Comparison of ENCODE assay signal across 8 mouse cellular contexts in genomic region chr6:83456984-83457810, GRCm38 (mm10). TPM values are rescaled to one million over a fixed set of nuclear protein-coding genes. Genes with fewer than 3 reads are reported as not detected.
A peak's percentile ranks its signal among the peaks of the same experiment; 100 is the strongest.
DNase-seq lines count a peak whose midpoint lies in the region; ATAC-seq and TF ChIP-seq lines count a peak whose summit lies in the region.

No protein-coding gene starts in this region.

- no peaks in the 10 kb centered on the region for H3K9me3 ChIP-seq in erythroblast, embryonic 14.5 days (ENCODE audit: control insufficient read depth, low read length)
- no peaks in the 10 kb centered on the region for H3K9me3 ChIP-seq in hindbrain, embryonic 15.5 days
- no peaks in the 10 kb centered on the region for H3K9me3 ChIP-seq in liver, embryonic 13.5 days (replicated peaks)
- no peaks in the 10 kb centered on the region for H3K9me3 ChIP-seq in neural tube, embryonic 11.5 days (ENCODE audit: control insufficient read depth, low read length)

- no peak for ATAC-seq in erythroblast, adult 5-6 weeks (replicated peaks; ENCODE audit: low FRiP score, poor library complexity, severe bottlenecking)
- peak; percentile 2; the same call in 1 of the 2 replicates for ATAC-seq in hindbrain, embryonic 15.5 days (ENCODE audit: low FRiP score, low read depth)
- peak; percentile 21 for ATAC-seq in liver, embryonic 13.5 days (ENCODE audit: low read depth)
- peak; percentile 31 for ATAC-seq in neural tube, embryonic 11.5 days (ENCODE audit: insufficient read depth, low FRiP score, low TSS enrichment)
- no peak for ATAC-seq in erythroid progenitor cell, adult 5-6 weeks (replicated peaks; ENCODE audit: low FRiP score, poor library complexity, severe bottlenecking)

- no peak for TF ChIP-seq CTCF in bone marrow macrophage, adult 2 months (IDR thresholded peaks at IDR 0.05; ENCODE audit: low read depth, low read length)

- H3K36me3 ChIP-seq in erythroblast, embryonic 14.5 days (ENCODE audit: control insufficient read depth), result peaks cover 2% of the 10 kb centered on the region
- no peaks in the 10 kb centered on the region for H3K36me3 ChIP-seq in hindbrain, embryonic 15.5 days
- H3K36me3 ChIP-seq in liver, embryonic 13.5 days, result 0 out of 2 replicates have a peak, but pooled peaks cover 8% of the 10 kb centered on the region
- H3K36me3 ChIP-seq in neural tube, embryonic 11.5 days (ENCODE audit: control insufficient read depth, insufficient read depth, low read length), result no peaks in the 10 kb centered on the region

- 5% methylated on average over 31 of the region's 33 CpGs for WGBS in hindbrain, embryonic 15.5 days
- 4% methylated on average over 33 of the region's 33 CpGs for WGBS in liver, embryonic 13.5 days (ENCODE audit: insufficient replicate concordance)
- 3% methylated on average over 32 of the region's 33 CpGs for WGBS in neural tube, embryonic 11.5 days

- H3K4me1 ChIP-seq in erythroblast, embryonic 14.5 days (ENCODE audit: control insufficient read depth), result peaks cover 75% of the 10 kb centered on the region
- H3K4me1 ChIP-seq in bone marrow macrophage, adult 2 months (ENCODE audit: control insufficient read depth, insufficient read depth, low read length), result peaks cover 27% of the 10 kb centered on the region
- peaks cover 44% of the 10 kb centered on the region for H3K4me1 ChIP-seq in hindbrain, embryonic 15.5 days (replicated peaks)
- peaks cover 83% of the 10 kb centered on the region for H3K4me1 ChIP-seq in liver, embryonic 13.5 days (replicated peaks)
- H3K4me1 ChIP-seq in neural tube, embryonic 11.5 days (ENCODE audit: control insufficient read depth, insufficient read depth, low read length), result peaks cover 35% of the 10 kb centered on the region

- H3K9ac ChIP-seq in hindbrain, embryonic 15.5 days, result peak overlapping the region; percentile 87
- peak overlapping the region; percentile 87 for H3K9ac ChIP-seq in liver, embryonic 13.5 days
- H3K9ac ChIP-seq in neural tube, embryonic 11.5 days (ENCODE audit: low read length), result peak overlapping the region; percentile 97

- H3K4me3 ChIP-seq in erythroblast, embryonic 14.5 days (replicated peaks), result peak overlapping the region; percentile 68
- peak overlapping the region; percentile 79 for H3K4me3 ChIP-seq in bone marrow macrophage, adult 2 months (ENCODE audit: insufficient read depth, low read length)
- H3K4me3 ChIP-seq in hindbrain, embryonic 15.5 days, result peak overlapping the region; percentile 90
- peak overlapping the region; percentile 74 for H3K4me3 ChIP-seq in liver, embryonic 13.5 days (replicated peaks)
- H3K4me3 ChIP-seq in neural tube, embryonic 11.5 days (ENCODE audit: low read depth, low read length), result peak overlapping the region; percentile 85

- TF ChIP-seq POLR2A in bone marrow macrophage, adult 2 months (IDR thresholded peaks at IDR 0.05; ENCODE audit: borderline replicate concordance, low read depth, low read length), result no peak

- peaks cover 25% of the 10 kb centered on the region for H3K27me3 ChIP-seq in erythroblast, embryonic 14.5 days (ENCODE audit: control insufficient read depth)
- no peaks in the 10 kb centered on the region for H3K27me3 ChIP-seq in hindbrain, embryonic 15.5 days
- H3K27me3 ChIP-seq in liver, embryonic 13.5 days, result peaks cover 16% of the 10 kb centered on the region; the same call in 1 of the 2 replicates
- no peaks in the 10 kb centered on the region for H3K27me3 ChIP-seq in neural tube, embryonic 11.5 days (ENCODE audit: control insufficient read depth, insufficient read depth, low read length)

- peak overlapping the region; percentile 98 for H3K27ac ChIP-seq in bone marrow macrophage, adult 2 months (ENCODE audit: insufficient read depth, low read depth, low read length)
- H3K27ac ChIP-seq in hindbrain, embryonic 15.5 days (replicated peaks), result peak overlapping the region; percentile 92
- H3K27ac ChIP-seq in liver, embryonic 13.5 days, result peak overlapping the region; percentile 83
- H3K27ac ChIP-seq in neural tube, embryonic 11.5 days (ENCODE audit: low read depth, low read length), result peak overlapping the region; percentile 95

- H3K4me2 ChIP-seq in hindbrain, embryonic 15.5 days, result peak overlapping the region; percentile 98
- peak overlapping the region; percentile 98 for H3K4me2 ChIP-seq in liver, embryonic 13.5 days
- peak overlapping the region; percentile 97 for H3K4me2 ChIP-seq in neural tube, embryonic 11.5 days (ENCODE audit: low read depth)

- DNase-seq in liver, embryonic 13.5 days, result no peak
- DNase-seq in neural tube, embryonic 11.5 days (ENCODE audit: low spot score), result no peak
- no peak for DNase-seq in left cerebral cortex, adult 18-20 months (ENCODE audit: low spot score in 2 of 2)

RNA-seq across cellular contexts. Expression of gene Tet3, which starts 1.7 kb away (rescaled TPM):
- polyA plus RNA-seq in erythroblast, embryonic 14.5 days (2012), result 0.73 and 0.77 TPM in 2 replicates
- total RNA-seq in erythroblast, adult 5-6 weeks (2015; ENCODE audit: low replicate concordance), result 29.6 and 35.1 TPM in 2 replicates
- 24.9 and 25.5 TPM in 2 replicates for total RNA-seq in erythroblast, adult 5-6 weeks (2017; ENCODE audit: low replicate concordance)
- 46.8 and 46.9 TPM in 2 replicates for polyA plus RNA-seq in bone marrow macrophage, adult 2 months (2012; ENCODE audit: insufficient read depth, insufficient read length, missing spikeins)
- polyA plus RNA-seq in hindbrain, embryonic 15.5 days (2015; fragmentation: Nextera tagmentation; extraction: Ambion mirVana), result 57.7 and 70.9 TPM in 2 replicates
- 10.4 and 13.3 TPM in 2 replicates for polyA plus RNA-seq in liver, embryonic 13.5 days (2015; fragmentation: Nextera tagmentation; extraction: Ambion mirVana)
- polyA plus RNA-seq in neural tube, embryonic 11.5 days (2014; fragmentation: Nextera tagmentation; extraction: Ambion mirVana), result 47.3 and 48.8 TPM in 2 replicates
- total RNA-seq in erythroid progenitor cell, adult 5-6 weeks (2015; ENCODE audit: low replicate concordance), result 33.5 and 46.5 TPM in 2 replicates
- 28.2 and 32.9 TPM in 2 replicates for total RNA-seq in erythroid progenitor cell, adult 5-6 weeks (2017; ENCODE audit: low replicate concordance)
- 10 to 100 TPM; 60.8 to 75.9 TPM for total RNA-seq in left cerebral cortex, adult 18-20 months (2021)

RNA-seq across cellular contexts. Expression of gene Dguok, which starts 49.6 kb away (rescaled TPM):
- 1.2 and 1.3 TPM in 2 replicates for polyA plus RNA-seq in erythroblast, embryonic 14.5 days (2012)
- 20.7 and 23.1 TPM in 2 replicates for total RNA-seq in erythroblast, adult 5-6 weeks (2015; ENCODE audit: low replicate concordance)
- 22.9 and 25.4 TPM in 2 replicates for total RNA-seq in erythroblast, adult 5-6 weeks (2017; ENCODE audit: low replicate concordance)
- polyA plus RNA-seq in bone marrow macrophage, adult 2 months (2012; ENCODE audit: insufficient read depth, insufficient read length, missing spikeins), result 61.5 and 63.2 TPM in 2 replicates
- polyA plus RNA-seq in hindbrain, embryonic 15.5 days (2015; fragmentation: Nextera tagmentation; extraction: Ambion mirVana), result 66.2 and 68.5 TPM in 2 replicates
- 25.3 and 29.1 TPM in 2 replicates for polyA plus RNA-seq in liver, embryonic 13.5 days (2015; fragmentation: Nextera tagmentation; extraction: Ambion mirVana)
- polyA plus RNA-seq in neural tube, embryonic 11.5 days (2014; fragmentation: Nextera tagmentation; extraction: Ambion mirVana), result 56.3 and 63.0 TPM in 2 replicates
- 26.0 and 58.4 TPM in 2 replicates for total RNA-seq in erythroid progenitor cell, adult 5-6 weeks (2015; ENCODE audit: low replicate concordance)
- total RNA-seq in erythroid progenitor cell, adult 5-6 weeks (2017; ENCODE audit: low replicate concordance), result 25.1 and 27.7 TPM in 2 replicates
- 10 to 100 TPM; 24.5 to 25.7 TPM for total RNA-seq in left cerebral cortex, adult 18-20 months (2021)

Comparison
In these comparisons a context has a peak if more than half of its experiments do, and no peak if none do; other contexts are left out.
1. ATAC-seq: peak in hindbrain, embryonic 15.5 days (single experiment), liver, embryonic 13.5 days (single experiment) and neural tube, embryonic 11.5 days (single experiment); none in erythroblast, adult 5-6 weeks (single experiment) and erythroid progenitor cell, adult 5-6 weeks (single experiment).
2. RNA of gene Dguok, which starts 49.6 kb away (polyA plus RNA-seq): 66.2 to 68.5 TPM in hindbrain, embryonic 15.5 days, 56.3 to 63.0 TPM in neural tube, embryonic 11.5 days, 61.5 to 63.2 TPM in bone marrow macrophage, adult 2 months and 25.3 to 29.1 TPM in liver, embryonic 13.5 days; 1.2 to 1.3 TPM in erythroblast, embryonic 14.5 days; every median in the first group is over 10 times any median in the second.
3. Peak in every context shown above with its lines, with median percentiles within 50 percentile points of each other: H3K4me3 ChIP-seq, H3K27ac ChIP-seq, H3K4me2 ChIP-seq and H3K9ac ChIP-seq.